Mouse (Mus musculus) intestine, embryonic 14.5 days (tissue): Measurements from ENCODE around the gene Tlr8. TPM values are rescaled to one million over a fixed set of nuclear protein-coding genes. Genes with fewer than 3 reads are reported as not detected.
A peak's percentile ranks its signal among the peaks of the same experiment; 100 is the strongest.

ENCODE experiments used
- ATAC-seq: fragments of 200-750 bp; cut with Nextera tagmentation; replicated peaks from 2 replicates; pipeline ENCODE4 v1.8.0; 2017; ENCODE audit warnings: low read depth, moderate number of reproducible peaks, moderate TSS enrichment, moderate library complexity; ENCODE audit not compliant: low FRiP score, low TSS enrichment
- DNase-seq: peaks from one replicate; pipeline ENCODE4 v3.0.0-alpha.2; 2018; ENCODE audit warnings: low spot score
- H3K27ac ChIP-seq: fragments of 300-500 bp; sonication (generic); 2 replicates; pipeline ENCODE4 v1.5.1; 2014; ENCODE audit warnings: low read depth, mild to moderate bottlenecking, control low read depth
- H3K27me3 ChIP-seq: fragments of 300-500 bp; sonication (generic); replicated peaks from 2 replicates; pipeline ENCODE4 v1.6.1; 2014; ENCODE audit warnings: low read length, control low read depth; ENCODE audit not compliant: control insufficient read depth, insufficient read depth
- H3K36me3 ChIP-seq: fragments of 300-500 bp; sonication (generic); 2 replicates; pipeline ENCODE4 v1.6.1; 2014; ENCODE audit warnings: low read length, control low read depth; ENCODE audit not compliant: control insufficient read depth, insufficient read depth
- H3K4me1 ChIP-seq: fragments of 300-500 bp; sonication (generic); replicated peaks from 2 replicates; pipeline ENCODE4 v1.6.1; 2014; ENCODE audit warnings: low read length, control low read depth, mixed read lengths; ENCODE audit not compliant: control insufficient read depth, insufficient read depth
- H3K4me2 ChIP-seq: fragments of 300-500 bp; sonication (generic); 2 replicates; pipeline ENCODE4 v1.6.1; 2014; ENCODE audit warnings: low read length
- H3K4me3 ChIP-seq: fragments of 300-500 bp; sonication (generic); 2 replicates; pipeline ENCODE4 v1.5.1; 2014; ENCODE audit warnings: low read depth, low read length, control low read depth, mixed read lengths
- H3K9ac ChIP-seq: fragments of 300-500 bp; sonication (generic); 2 replicates; pipeline ENCODE4 v1.6.1; 2014; ENCODE audit warnings: mild to moderate bottlenecking, low read length
- H3K9me3 ChIP-seq: fragments of 300-500 bp; sonication (generic); 2 replicates; pipeline ENCODE4 v1.6.1; 2016; ENCODE audit warnings: low read length, control low read depth; ENCODE audit not compliant: control insufficient read depth
- WGBS: fragments of 180-500 bp; shearing (Covaris S2); extraction: QIAGEN DNeasy Blood & Tissue Kit; methylation state at CpG from one replicate; pipeline ENCODE4 v1.1.7; 2014; 5-methylcytosine and 5-hydroxymethylcytosine counted together
- polyA plus RNA-seq: library from polyadenylated mRNA; unstranded; fragments of >200 nt; fragmentation: Nextera tagmentation; extraction: Ambion mirVana; gene quantifications from 2 replicates; pipeline ENCODE4 v1.2.1, GENCODE M21; 2014

The Tlr8 gene
- polyA plus RNA-seq, 1 experiment from 2014 or later, result 0.45 TPM

GRCm38 (mm10) chrX:167208978-167209754, 55.0 kb downstream of the Tlr8 start, which contains the start of gene Tmsb4x:
Gene Tmsb4x (minus strand): TSS chrX:167209315.
- ATAC-seq (peak; percentile 88), DNase-seq (peak; percentile 90)
- peak within 1 kb of the TSS; percentile 92 for H3K9ac ChIP-seq
- H3K27me3 ChIP-seq, result no peaks in the 10 kb centered on the region; the same call in 1 of the 2 replicates
- WGBS, result 17% methylated on average over 39 of the region's 39 CpGs
- H3K9me3 ChIP-seq, result no peaks in the 10 kb centered on the region
- H3K4me1 ChIP-seq, result no peaks in the 10 kb centered on the region; the same call in 1 of the 2 replicates
- no peaks in the 10 kb centered on the region for H3K36me3 ChIP-seq
- H3K4me3 ChIP-seq, result peak within 1 kb of the TSS; percentile 63
- peak within 1 kb of the TSS; percentile 55 for H3K4me2 ChIP-seq
- H3K27ac ChIP-seq, result peak within 1 kb of the TSS; percentile 92

GRCm38 (mm10) chrX:167208506-167208820, 55.7 kb downstream of the Tlr8 start:
- peak overlapping the region; percentile 92 for H3K27ac ChIP-seq
- H3K9ac ChIP-seq, result peak overlapping the region; percentile 92
- no peaks in the 10 kb centered on the region; the same call in 1 of the 2 replicates for H3K4me1 ChIP-seq
- no peaks in the 10 kb centered on the region for H3K36me3 ChIP-seq
- H3K4me3 ChIP-seq, result peak overlapping the region; percentile 63
- DNase-seq (peak; percentile 74), ATAC-seq (no peak)
- H3K9me3 ChIP-seq, result no peaks in the 10 kb centered on the region
- H3K27me3 ChIP-seq, result no peaks in the 10 kb centered on the region; the same call in 1 of the 2 replicates
- WGBS, result 12% methylated on average over 16 of the region's 16 CpGs
- no peak overlapping the region; the same call in 1 of the 2 replicates for H3K4me2 ChIP-seq

GRCm38 (mm10) chrX:167207741-167208505, 56.2 kb downstream of the Tlr8 start:
- no peak for ATAC-seq

GRCm38 (mm10) chrX:167205813-167206520, 58.2 kb downstream of the Tlr8 start:
- no peak for DNase-seq
- no peak overlapping the region for H3K4me3 ChIP-seq

More at GRCm38 (mm10) chrX:167207741-167208505, 56.2 kb downstream of the Tlr8 start:
- no peaks in the 10 kb centered on the region for H3K9me3 ChIP-seq
- 15% methylated on average over 24 of the region's 25 CpGs for WGBS
- peak overlapping the region; percentile 63 for H3K4me3 ChIP-seq
- H3K27me3 ChIP-seq, result no peaks in the 10 kb centered on the region; the same call in 1 of the 2 replicates
- no peaks in the 10 kb centered on the region for H3K36me3 ChIP-seq
- H3K27ac ChIP-seq, result peak overlapping the region; percentile 92
- H3K9ac ChIP-seq, result peak overlapping the region; percentile 92
- peak overlapping the region; percentile 47 for H3K4me2 ChIP-seq
- H3K4me1 ChIP-seq, result no peaks in the 10 kb centered on the region; the same call in 1 of the 2 replicates
- DNase-seq, result no peak

GRCm38 (mm10) chrX:167201365-167201764, 62.8 kb downstream of the Tlr8 start:
- 74% methylated on average over 2 of the region's 2 CpGs for WGBS

More at GRCm38 (mm10) chrX:167205813-167206520, 58.2 kb downstream of the Tlr8 start:
- ATAC-seq, result no peak
- H3K4me2 ChIP-seq, result no peak overlapping the region
- H3K9ac ChIP-seq, result no peak overlapping the region
- H3K27ac ChIP-seq, result no peak overlapping the region
- H3K9me3 ChIP-seq, result no peaks in the 10 kb centered on the region
- H3K27me3 ChIP-seq, result peaks cover 3% of the 10 kb centered on the region; the same call in 1 of the 2 replicates
- no peaks in the 10 kb centered on the region for H3K4me1 ChIP-seq
- H3K36me3 ChIP-seq, result no peaks in the 10 kb centered on the region
- 61% methylated on average over 8 of the region's 8 CpGs for WGBS

GRCm38 (mm10) chrX:167195228-167195649, 68.9 kb downstream of the Tlr8 start:
- ATAC-seq (no peak), DNase-seq (no peak)
- Histone ChIP-seq H3K9me3 (no peaks in the 10 kb centered on the region), H3K4me1 (no peaks in the 10 kb centered on the region), H3K4me3 (no peak overlapping the region), H3K9ac (no peak overlapping the region), H3K27ac (peak overlapping the region; percentile 11; the same call in 1 of the 2 replicates), H3K27me3 (no peaks in the 10 kb centered on the region; the same call in 1 of the 2 replicates), H3K4me2 (no peak overlapping the region), H3K36me3 (no peaks in the 10 kb centered on the region)
- 31% methylated on average over 2 of the region's 2 CpGs for WGBS

More at GRCm38 (mm10) chrX:167201365-167201764, 62.8 kb downstream of the Tlr8 start:
- Histone ChIP-seq H3K9ac (no peak overlapping the region), H3K27me3 (0 out of 2 replicates have a peak, but pooled peaks cover 3% of the 10 kb centered on the region), H3K4me2 (no peak overlapping the region), H3K4me1 (no peaks in the 10 kb centered on the region), H3K36me3 (no peaks in the 10 kb centered on the region), H3K27ac (no peak overlapping the region), H3K9me3 (no peaks in the 10 kb centered on the region), H3K4me3 (no peak overlapping the region)
- no peak for ATAC-seq
- no peak for DNase-seq
